Mouse (Mus musculus) neutrophil, adult 5-6 weeks (primary cell): ENCODE measurements around the gene Col12a1. TPM values are rescaled to one million over a fixed set of nuclear protein-coding genes. Genes with fewer than 3 reads are reported as not detected.

ENCODE experiments used
- ATAC-seq: fragments of 151-379, 151-347 bp; 2 replicates; pipeline ENCODE4 v1.8.0; 2017; ENCODE audit warnings: mild to moderate bottlenecking, moderate TSS enrichment; ENCODE audit not compliant: insufficient number of reproducible peaks, poor library complexity, low FRiP score, severe bottlenecking; ENCODE audit errors: extremely low read depth
- total RNA-seq: library from RNA; stranded (forward); fragments of 200-1000 nt; gene quantifications from 2 replicates; pipeline ENCODE4 v1.2.3, GENCODE M21; 2017

Gene Col12a1
- not detected in 2 replicates for total RNA-seq

DNA sequence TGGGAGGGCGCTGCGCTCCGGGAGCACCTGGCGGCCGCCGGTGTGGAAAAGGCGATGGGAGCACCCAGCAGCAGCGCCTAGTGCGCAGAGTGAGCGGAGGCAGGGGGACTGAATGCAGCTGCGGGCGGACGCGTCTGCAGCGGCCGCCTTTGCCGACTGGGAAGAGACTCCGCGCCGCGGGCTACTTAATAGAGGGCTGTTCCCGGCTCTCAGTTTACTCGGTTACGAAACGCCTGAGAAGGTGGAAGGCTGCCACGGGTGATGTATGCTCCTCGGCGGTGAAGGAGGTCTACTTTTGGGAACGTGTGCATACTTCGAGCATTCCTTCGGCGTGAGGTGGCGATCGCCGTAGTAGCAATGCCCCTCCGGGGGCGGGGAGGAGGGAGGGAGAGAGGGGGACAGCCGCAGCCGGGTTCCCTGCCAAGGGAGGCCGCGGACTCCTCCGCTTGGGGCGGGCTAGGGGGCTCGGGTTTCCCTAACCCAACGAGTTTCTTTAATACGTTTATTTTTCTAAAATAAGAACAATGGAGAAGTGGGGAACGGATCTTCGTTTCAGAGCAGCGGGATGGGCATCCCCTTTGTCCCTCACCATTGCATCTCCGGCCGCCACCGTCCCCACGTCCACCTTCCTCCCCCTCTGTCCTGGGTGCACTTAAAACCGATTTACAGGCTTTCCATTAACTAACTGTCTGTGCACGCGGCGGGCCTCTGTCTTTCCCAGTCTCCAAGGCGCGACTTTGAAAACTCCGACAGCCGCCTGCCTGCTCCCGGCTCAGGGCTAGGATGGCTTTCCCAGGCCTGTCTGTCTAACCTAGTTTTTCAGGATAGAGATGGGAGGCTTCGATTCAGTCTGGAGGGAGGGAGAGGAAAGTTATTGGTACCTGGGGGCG lies at the start of gene Col12a1:
TSS of gene Col12a1 (minus strand) at position 351 of the 890 bp plus-strand sequence.
- no peak for ATAC-seq

DNA sequence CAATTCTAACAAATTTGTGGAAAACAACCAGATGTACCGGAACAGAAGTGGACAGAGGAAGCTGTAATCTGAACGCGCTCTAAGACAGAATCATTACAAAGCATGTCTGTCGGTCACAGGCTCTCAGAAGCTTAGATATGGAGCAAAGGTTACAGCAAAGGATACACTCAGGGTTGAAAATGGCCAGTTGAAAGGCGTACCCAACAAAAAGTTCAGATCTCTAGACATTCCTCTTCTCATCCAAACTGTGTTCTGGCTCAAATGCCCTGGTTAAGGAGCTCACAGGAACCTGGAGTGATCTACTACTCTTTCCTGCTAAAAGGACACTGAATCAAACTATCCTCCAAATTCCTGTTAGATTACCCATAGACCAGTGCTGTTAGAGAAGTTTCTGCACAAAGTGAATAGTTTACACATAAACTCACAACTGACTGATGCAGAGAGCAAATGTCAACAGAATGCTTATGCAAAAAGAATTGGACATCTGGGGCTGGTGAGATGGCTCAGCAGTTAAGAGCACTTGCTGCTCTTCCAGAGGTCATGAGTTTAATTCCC lies 48.4 kb upstream of the Col12a1 start:
- ATAC-seq, result no peak

DNA sequence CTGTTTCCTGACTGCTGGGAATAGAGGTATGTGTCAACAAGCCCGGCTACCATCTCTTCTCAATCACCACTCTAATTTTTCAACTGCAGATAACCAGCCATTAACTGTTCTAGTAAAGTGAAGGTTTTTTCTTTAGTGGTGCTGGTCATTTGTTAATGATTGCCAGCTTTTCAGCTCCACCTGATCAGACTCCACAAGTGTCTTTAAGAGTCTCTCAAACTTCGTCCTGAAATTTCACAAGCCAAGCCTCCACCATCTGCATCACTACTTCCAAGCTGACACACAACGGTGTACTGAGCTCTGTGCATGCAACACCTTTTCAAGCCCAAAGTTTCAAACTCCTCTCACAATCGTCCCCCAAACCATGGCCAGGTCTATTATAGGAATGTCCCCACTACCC lies 46.7 kb upstream of the Col12a1 start:
- no peak for ATAC-seq

DNA sequence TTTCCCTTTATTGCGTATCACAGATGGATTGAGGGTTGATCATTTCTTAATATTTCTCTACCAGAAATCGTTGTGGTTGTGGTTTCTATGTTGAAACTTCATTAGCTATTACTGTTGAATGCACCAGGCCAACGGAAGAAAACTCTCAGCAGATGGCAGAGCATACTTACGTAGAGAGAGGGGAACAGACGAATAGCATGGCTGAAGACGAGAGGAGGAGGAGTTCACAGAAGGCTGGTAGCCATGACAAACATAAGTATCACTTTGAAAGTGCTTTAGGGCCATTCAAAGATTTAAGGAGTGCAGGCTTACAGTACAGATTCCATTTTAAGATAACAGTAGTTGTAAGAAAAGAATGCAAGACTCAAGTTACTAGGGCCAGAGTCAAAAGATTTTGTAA lies 43.9 kb upstream of the Col12a1 start:
- no peak for ATAC-seq

DNA sequence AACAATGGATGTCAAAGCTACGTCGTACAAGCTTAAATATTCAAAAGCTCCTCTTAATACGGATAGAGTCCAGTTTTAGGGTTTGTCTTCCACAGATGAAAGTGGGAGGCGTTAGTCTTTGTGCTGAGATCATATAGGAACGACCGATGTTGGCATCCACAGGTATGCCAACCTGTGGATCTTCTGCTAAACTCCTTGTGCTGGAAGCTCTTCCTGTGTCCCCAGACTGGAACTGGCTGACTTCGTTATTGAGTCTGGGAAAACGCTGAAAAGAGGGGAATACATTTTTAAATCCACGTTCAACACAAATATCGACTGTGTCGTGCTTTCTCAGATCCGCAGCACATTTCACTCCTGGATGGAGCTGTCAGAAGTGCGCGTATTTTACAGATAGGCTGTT lies 41.4 kb upstream of the Col12a1 start:
- ATAC-seq, result no peak

GRCm38 (mm10) chr9:79759385-79760005 lies 40.9 kb upstream of the Col12a1 start, which contains the start of gene Cox7a2:
Cox7a2 (minus strand) TSS chr9:79759878.
- peak; percentile 99 for ATAC-seq

DNA sequence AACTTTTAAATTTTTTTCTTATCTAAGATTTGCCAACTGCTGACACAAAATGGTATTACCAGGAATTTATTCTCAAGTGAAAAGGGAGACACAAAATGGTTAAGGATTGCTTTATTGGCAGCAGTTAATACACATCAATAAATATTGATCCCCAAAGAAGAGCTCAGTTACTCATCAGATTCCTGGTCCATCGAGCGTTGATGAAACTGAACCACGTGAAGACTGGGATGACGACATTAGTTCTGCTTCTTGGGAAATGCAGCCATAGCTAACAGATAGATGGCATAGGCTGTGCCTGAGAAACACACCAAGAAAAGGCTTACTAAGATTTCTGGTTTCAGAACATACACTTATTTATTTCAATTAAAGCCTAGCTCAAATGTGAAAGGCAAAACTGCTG lies 36.7 kb upstream of the Col12a1 start:
- ATAC-seq, result no peak

DNA sequence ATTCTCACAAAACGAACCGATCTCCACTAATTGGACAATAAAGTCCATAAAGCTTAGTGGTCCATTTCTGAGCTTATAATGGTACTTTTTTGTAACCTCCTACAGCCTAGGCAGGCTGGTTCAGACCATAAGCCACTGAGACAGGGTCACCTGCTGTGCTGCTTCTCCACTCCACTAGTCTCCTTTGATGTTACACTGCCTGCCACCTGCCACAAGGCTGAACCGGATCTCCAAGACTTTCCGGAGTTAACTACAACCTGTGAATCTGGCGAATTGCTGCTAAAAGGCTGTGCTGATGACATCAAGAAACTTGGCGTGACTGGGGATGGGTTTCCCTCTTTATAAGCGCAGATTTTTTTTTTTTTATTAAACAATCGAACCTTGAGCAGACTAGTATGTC lies 33.2 kb upstream of the Col12a1 start:
- ATAC-seq, result no peak

GRCm38 (mm10) chr9:79750709-79751108 lies 32.1 kb upstream of the Col12a1 start:
- ATAC-seq, result no peak

DNA sequence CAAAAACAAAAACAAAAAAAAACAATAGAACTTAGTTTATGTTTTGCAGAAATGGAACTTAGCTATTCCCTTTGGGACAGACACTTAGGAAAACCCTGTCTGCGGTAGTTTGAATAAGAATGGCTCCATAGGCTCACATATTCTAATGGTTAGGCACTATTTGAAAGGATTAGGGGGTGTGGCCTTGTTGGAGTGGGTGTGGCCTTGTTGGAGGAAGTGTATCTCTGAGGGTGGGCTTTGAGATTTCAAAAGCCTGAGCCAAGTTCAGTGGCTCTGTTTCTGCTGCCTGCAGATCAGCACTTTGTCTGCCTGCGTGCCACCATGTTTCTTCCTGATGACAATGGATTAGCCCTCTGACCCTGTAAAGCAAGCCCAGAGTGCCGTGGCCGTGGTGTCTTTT lies 26.4 kb upstream of the Col12a1 start:
- ATAC-seq, result no peak

- peak; percentile 82 for ATAC-seq
These were observed 17.0 kb upstream of the Col12a1 start for GRCm38 (mm10) chr9:79735608-79736007.

- no peak for ATAC-seq
These were observed 11.7 kb upstream of the Col12a1 start for GRCm38 (mm10) chr9:79730301-79730700.

- ATAC-seq, result 0 out of 2 replicates have a peak, but pooled peaks have one; percentile 23
These were observed 4.5 kb upstream of the Col12a1 start for GRCm38 (mm10) chr9:79723090-79723489.

DNA sequence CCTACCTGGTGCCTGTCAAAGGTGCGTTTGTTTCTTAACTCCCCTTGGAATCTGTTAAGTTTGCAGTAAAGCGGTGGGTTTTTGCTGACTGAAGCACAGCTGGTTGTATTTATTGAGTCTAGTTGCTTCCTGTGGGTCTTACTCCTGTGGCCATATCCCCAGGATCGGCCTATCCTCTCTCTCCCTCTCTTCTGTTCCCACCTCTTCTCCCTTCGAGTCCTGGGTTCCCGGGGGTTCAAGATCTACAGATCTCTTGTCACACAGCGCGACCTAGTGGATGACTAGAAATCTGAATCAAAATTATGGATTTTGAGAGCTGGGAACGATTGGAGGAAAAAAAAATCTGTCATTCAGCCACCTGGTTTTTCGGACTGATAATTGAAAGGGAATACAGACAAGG lies 2.4 kb upstream of the Col12a1 start:
- no peak for ATAC-seq

DNA sequence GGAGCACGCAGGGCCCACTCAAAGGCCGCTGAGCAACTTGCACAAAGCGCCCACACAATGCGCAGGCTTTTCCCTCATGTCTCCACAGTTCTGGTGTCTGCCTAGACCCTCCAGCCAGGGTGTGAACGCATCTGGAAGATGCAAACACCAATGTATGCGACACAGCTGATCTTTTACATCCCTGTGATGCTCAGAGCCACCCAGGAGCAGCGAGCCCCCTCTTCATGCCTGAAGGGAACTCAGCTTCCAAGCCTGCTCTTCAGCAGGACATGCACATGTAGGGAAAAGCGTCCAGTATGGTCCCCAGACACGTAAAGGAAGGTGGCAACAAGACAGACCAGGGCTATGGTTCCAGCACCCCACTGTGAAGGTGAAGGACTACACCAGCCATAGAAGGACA lies 1.5 kb upstream of the Col12a1 start:
- ATAC-seq, result no peak

GRCm38 (mm10) chr9:79719451-79719850 lies 820 bp upstream of the Col12a1 start:
- ATAC-seq, result no peak

DNA sequence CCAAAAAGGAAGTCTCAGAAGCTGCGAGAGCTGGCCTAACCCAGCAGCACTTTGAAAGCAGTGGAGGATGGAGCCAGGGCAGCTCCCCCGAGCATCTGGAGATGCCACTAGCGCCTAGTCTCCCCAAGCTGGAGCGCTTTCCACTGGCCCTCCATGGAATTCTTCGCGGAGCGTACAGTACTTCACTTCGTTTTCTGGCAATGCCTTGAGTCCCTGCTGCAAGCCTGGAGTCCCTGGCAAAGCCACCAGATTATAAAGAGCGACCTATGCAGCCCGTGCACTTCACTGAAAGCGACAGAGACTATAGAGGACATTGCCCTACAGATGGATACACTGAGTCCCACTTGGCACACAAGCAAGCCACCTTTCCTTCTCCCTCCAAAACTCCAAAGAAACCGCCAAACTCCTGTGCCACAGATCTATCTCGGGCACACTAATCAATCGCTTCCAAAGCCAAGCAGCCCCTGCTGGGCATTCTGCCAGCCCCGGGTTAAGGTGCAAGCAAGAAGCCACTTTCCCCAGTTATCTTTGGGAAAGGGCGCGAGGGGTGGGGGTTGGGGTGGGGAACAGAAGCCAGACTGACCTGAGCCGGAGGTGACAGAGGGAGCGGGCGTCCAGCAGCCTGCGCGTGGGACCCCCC lies 675 bp downstream of the Col12a1 start:
- ATAC-seq, result no peak

DNA sequence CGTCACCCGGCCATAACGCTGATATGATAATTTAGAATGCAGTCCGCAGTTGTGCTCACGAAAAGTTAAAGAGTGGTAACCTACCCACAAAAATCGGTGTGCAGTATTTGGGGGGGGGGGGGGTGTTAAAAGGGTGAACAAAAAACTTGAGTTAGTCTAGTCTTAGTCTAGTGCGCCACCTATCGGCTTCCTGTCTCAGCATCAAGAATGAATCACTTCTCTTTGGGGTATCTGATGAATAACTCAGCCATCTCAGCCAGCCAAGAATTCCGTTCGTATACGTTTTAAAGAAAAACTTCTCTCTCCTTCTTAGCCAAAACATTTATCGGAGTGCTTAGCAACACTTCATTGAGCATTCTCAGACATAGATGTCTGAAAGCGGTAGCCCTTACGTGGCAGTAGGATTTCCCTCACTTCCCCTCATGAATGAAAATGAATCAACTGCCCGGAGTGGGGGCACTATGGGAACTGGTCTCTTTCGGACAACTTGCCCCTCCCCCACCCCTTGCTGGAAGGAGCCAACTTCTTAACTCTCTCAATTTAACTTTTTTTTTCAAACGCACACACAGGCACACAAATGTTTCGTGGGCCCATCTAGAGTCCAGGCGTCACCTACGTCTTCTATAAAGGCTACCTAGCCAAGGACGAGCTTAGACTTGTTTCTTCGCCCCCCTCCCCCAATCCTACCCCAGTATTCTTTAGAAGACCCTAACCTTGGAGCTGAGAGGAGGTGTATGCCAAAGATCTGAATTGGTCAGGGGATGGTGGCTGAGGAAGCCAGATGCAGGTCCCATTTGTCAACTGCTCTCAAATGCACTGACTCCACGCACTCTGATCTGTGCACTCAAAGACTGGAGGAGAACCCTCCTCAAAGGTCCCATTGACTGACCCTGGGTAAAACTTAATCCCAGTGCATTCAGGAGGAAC lies 1.5 kb downstream of the Col12a1 start:
- ATAC-seq, result no peak

DNA sequence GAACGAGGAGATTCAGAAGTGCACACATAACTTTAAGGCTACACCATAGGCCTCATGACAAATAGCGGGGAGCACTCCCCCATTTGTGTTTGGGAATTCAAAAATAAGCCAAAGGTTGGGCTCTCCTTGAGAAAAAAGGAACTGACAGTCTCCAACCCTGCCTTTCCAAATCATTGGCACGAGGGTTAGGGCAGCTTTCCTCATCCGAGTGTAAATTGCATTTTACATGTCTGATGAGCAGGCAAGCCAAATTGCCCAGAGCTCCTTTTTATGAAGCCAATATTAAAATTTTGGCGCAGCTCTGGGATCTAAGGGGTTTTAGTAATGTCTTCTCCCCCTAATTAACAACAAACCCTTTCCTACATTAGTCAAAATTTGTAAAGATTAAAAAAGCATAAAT lies 2.1 kb downstream of the Col12a1 start:
- ATAC-seq, result no peak
